Mouse (Mus musculus) gastrocnemius, postnatal 10 days (tissue): ENCODE data around the gene Vps35. TPM values are rescaled to one million over a fixed set of nuclear protein-coding genes. Genes with fewer than 3 reads are reported as not detected.

Experiments used
- total RNA-seq, 2 experiments: library from RNA; stranded (reverse); gene quantifications; 2 replicates each; pipeline ENCODE4 v1.2.3; 2021

The Vps35 gene
- total RNA-seq, 2 experiments from 2014 or later: 57.9 to 59.7 TPM

Other genes with a start within 250 kb of the Vps35 start
- 1 to 10 TPM; 5.5 to 7.5 TPM for gene Fbxw9, start 239.7 kb downstream of the Vps35 start, total RNA-seq
- gene Gm5741, start 231.8 kb downstream of the Vps35 start, total RNA-seq: not detected
- 10 to 100 TPM; 20.6 to 22.1 TPM for gene Dhps, start 228.0 kb downstream of the Vps35 start, total RNA-seq
- 10 to 100 TPM; 41.1 to 48.0 TPM for gene Wdr83os, start 219.1 kb downstream of the Vps35 start, total RNA-seq
- 10 to 100 TPM; 18.2 to 21.6 TPM for gene Wdr83, start 218.5 kb downstream of the Vps35 start, total RNA-seq
- gene Man2b1, start 216.5 kb downstream of the Vps35 start, total RNA-seq: 10 to 100 TPM; 16.6 to 20.9 TPM
- gene Zfp791, start 176.7 kb downstream of the Vps35 start, total RNA-seq: 1 to 10 TPM in 1 of 2 experiments, under 1 TPM in 1; 0.79 to 1.0 TPM
- not detected for gene Cks1brt, start 147.9 kb downstream of the Vps35 start, total RNA-seq
- gene Olfr371, start 73.8 kb downstream of the Vps35 start, total RNA-seq: not detected
- 10 to 100 TPM; 14.2 to 20.2 TPM for gene Orc6, start 170 bp downstream of the Vps35 start, total RNA-seq
- gene Mylk3, start 86.5 kb upstream of the Vps35 start, total RNA-seq: 1 to 10 TPM in 1 of 2 experiments, under 1 TPM in 1; 0.94 to 1.3 TPM
- 10 to 100 TPM; 14.9 to 17.9 TPM for gene 4921524J17Rik, start 133.0 kb upstream of the Vps35 start, total RNA-seq
- gene Gpt2, start 192.8 kb upstream of the Vps35 start, total RNA-seq: 10 to 100 TPM; 51.8 to 58.5 TPM